Mouse (Mus musculus): ENCODE data around the gene Fto. TPM values are rescaled to one million over a fixed set of nuclear protein-coding genes. Genes with fewer than 3 reads are reported as not detected.
A peak's percentile ranks its signal among the peaks of the same experiment; 100 is the strongest.

Fto gene
- total RNA-seq (2021): 100 to 1,000 TPM; 159 to 163 TPM
- long read RNA-seq, experiment 1, transcript Fto-201 (9 exons, 3,564 nt): major isoform, 60 of 98 reads
- long read RNA-seq, experiment 1, partial matches to known transcripts: 27 of 98 reads
- long read RNA-seq, experiment 1, other reads (novel, unspliced or antisense): 10 of 98 reads
- long read RNA-seq, experiment 2, transcript Fto-201 (9 exons, 3,564 nt): major isoform, 32 of 51 reads
- long read RNA-seq, experiment 2, partial matches to known transcripts: 12 of 51 reads
- long read RNA-seq, experiment 2, other reads (novel, unspliced or antisense): 7 of 51 reads

- peak; percentile 97 to 99 for DNase-seq (ENCODE audit: low spot score in 2 of 2)
Observed at GRCm38 (mm10) chr8:91312835-91313832, at the start of gene Fto, which contains the start of gene Rpgrip1l. TSS of gene Fto (plus strand) at chr8:91313525. TSS of gene Rpgrip1l (minus strand) at chr8:91313262.

DNA sequence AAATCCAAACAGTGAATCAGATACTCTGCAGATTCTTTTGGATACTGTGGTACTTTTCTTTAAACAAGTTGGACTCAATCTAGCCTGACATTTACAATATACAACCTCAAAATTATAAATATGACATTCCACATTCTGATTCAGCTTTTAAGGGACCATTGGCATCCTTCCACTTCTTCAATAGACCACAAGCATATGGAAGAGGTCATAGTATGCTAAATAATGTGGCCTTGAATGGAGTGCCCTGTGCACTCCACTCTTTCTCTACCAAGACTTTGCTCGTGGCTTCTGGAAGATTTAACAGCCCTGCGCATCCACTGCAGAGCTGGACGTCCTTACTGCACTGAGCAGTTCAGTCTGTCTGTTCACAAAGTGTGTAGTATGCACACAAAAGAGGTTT, 49.4 kb upstream of the Fto start:
- no peak for DNase-seq (ENCODE audit: low spot score in 2 of 2)

DNA sequence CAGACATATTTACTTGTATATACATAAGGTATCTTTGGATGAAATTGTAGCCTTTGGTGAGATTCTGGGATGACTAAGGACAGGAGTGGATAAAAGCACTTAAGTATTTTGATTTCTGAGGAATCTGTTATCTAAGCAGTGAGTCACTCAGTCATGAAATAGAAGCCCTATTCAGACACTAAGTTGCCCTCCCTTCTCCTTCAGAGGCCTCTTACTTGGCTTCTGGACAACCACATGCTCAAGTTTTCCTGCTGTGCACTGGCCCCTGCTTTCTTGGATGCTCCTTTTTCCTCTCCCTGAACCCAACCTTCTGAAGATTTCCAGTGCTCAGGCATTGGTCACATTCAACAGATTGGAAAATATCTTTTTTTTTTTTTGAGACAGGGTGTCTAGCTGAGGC, 48.8 kb upstream of the Fto start:
- DNase-seq (ENCODE audit: low spot score in 2 of 2): no peak

DNA sequence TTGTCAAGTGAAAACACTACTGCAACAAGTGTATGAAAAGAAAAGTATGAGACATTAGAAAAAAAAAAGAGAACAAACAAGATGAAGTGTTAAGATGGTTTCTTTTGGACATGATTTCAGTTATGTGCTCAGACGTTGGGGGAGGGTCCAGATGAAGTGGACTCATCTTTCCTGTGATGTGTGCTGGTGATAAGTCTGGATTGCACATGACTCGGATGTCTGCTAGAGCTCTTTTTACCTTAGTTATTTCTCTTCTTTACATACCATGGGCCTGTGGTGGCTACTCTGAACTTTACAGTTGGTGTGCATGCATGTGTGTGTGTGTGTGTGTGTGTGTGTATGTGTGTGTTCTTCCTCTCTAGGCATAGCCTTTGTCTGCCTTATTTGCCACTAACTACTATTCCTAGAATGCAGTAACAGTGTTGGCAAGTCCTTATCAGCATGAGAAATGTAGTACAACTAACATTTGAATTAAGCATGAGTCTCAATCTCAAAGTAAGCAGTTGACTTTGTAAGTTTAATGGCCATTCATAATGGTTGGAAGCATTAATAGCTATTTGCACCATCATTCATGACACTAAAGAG, 43.9 kb upstream of the Fto start:
- DNase-seq (ENCODE audit: low spot score in 2 of 2): no peak

- DNase-seq (ENCODE audit: low spot score in 2 of 2): no peak
Observed at GRCm38 (mm10) chr8:91273493-91273892, 39.8 kb upstream of the Fto start.

- DNase-seq (ENCODE audit: low spot score in 2 of 2): no peak
Observed at GRCm38 (mm10) chr8:91276337-91276736, 37.0 kb upstream of the Fto start.

- no peak for DNase-seq (ENCODE audit: low spot score in 2 of 2)
Observed at GRCm38 (mm10) chr8:91278060-91278459, 35.3 kb upstream of the Fto start.

DNA sequence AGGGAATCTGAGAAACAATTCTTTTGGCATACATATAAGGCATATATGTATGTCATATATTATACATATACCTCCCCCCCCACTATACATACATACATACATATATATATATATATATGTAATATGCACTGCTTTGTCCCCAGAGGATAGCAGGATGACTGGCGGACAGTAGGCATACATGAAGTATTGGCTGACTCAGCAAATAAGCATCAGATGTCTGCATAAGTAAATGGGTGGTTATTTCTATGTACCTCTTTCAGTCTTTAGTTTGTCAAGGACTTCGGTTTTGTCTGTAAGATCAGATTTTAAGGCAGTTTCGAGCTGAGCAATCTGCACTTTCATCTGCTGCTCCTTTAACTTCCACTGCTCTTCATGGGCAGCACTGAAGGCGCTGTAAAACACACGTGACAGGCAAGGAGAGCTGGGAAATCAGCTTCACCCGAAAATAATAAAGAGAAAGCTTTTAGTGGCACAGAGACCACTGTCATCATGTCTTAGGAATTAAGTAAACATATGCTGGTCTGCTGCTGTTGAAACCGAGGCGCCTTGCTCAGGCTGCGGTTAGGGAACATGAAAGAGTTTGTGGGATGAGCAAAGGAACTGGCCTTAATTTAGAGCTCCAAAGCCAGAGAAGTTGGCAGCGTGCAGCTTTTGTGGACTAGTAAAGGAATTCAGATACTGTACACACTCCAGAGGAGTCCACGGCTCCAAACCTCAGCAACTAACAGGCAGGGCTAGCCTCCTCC, 32.7 kb upstream of the Fto start:
- DNase-seq (ENCODE audit: low spot score in 2 of 2): peak in 1 of 2 experiments; percentile 44

GRCm38 (mm10) chr8:91281545-91281944, 31.8 kb upstream of the Fto start:
- DNase-seq (ENCODE audit: low spot score in 2 of 2): no peak

DNA sequence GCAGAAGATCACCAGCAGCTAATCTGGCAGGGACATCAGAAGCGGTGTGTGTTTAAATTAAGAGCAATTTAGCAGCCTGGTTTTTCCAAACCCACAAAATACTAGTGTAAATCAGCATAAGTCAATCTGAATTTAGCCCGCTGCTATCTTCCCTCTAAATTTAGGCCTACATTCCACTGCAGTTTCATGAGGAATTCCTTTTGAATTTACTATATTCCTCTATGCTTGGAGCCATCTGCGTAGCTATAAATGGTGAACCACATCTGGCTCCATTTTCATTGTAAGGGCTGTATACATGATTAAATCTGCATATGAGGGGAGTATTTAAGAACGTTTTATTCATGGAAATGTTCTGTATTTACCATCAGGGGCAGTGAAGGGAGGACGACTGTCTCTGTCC, 30.7 kb upstream of the Fto start:
- no peak for DNase-seq (ENCODE audit: low spot score in 2 of 2)

DNA sequence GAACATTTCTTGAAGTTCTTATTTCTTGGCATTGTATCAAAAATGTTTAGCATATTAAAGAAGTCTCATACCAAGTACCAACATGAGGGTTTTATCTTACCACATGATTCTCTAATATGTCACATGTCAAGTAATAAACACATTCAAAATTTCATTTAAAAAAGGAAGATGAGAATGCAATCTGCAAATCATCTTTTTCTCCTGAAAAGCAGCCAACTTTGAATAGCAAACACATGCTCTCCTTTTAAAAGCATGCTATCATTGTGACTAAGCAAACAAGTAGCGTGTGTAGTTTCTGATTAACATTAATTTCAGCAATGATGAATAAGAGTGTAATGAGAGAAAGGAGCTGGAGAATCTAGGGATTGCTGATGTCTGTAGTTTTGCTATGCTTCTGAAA, 29.5 kb upstream of the Fto start:
- DNase-seq (ENCODE audit: low spot score in 2 of 2): no peak

DNA sequence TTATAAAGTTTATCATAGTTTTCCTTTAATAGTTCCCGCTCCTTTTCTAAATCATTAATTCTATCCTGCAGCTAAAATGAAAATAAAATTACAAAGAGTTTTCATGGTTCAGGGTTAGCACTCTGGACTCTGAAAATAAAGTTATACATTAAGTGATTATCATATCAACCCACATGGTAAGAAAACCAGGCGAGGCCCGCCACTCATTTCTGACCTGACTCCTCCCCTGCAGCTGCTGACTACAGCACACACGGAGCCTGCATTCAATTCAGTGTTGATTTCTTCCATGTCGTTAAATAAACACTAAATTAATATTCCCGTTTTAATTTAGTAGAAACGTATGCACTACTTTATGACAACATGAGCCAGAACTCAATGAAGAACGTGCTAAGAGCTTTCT, 27.1 kb upstream of the Fto start:
- no peak for DNase-seq (ENCODE audit: low spot score in 2 of 2)

DNA sequence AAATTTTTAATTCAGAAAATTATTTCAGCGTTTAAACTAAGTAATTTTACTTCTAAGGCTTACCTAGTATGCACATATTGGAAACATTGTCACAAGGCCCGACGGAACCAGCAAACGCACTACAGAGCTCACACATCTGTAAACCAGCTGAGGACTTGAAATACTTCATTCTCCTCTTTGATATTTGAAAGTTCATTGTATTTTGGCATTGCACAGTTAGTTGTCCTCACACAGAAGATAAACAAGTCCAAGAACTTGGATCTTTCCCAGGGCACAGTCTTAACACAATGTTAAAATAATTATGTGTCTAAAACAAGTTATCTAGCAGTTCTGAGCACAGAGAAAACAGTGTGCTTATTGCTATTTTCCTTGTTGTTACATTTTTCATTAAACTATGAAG, 22.7 kb upstream of the Fto start:
- DNase-seq (ENCODE audit: low spot score in 2 of 2): no peak

- no peak for DNase-seq (ENCODE audit: low spot score in 2 of 2)
Observed at GRCm38 (mm10) chr8:91295786-91296185, 17.5 kb upstream of the Fto start.

- no peak for DNase-seq (ENCODE audit: low spot score in 2 of 2)
Observed at GRCm38 (mm10) chr8:91298672-91299071, 14.7 kb upstream of the Fto start.

DNA sequence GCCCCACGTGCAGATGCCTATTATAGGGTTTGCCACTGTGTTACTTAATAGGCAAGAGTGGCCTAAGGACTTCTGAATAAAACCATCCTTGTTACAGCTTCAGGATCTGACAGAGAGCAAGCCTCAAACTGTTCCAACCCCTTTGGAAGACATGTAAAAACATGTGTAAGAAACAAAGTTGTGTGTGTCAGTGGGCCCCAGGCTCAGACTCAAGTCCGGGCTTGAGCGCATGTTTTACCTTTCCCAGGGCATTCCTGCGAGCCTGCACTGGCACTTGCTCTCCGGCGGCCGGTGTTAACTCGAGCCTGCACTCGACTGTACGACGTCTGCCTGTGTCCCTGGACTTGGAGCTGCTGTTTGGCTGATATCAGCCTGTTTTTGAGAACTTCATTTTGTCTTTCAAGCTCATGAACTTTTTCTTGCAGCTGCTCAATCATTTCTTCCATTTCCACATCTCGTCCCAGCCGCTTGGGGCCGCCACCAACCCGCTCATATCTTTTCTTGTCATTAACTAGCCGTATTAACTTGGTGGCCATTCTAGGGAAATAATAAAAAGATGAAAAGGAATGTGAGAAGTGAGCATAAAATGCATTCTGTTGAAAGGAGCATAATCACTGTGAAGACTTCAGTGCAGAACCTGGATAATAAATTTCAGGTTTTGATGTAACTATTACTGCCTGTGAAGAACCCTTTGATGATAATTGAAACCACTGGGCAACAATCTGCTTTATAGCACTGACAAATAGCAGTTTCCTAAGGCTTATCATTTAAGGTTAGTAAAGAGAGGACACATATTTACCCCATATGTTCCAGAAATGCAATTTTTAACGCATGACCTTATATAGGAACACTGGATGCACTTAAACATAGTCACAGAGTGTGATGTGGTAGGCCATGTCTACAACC, 8.6 kb upstream of the Fto start:
- DNase-seq (ENCODE audit: low spot score in 2 of 2): no peak

DNA sequence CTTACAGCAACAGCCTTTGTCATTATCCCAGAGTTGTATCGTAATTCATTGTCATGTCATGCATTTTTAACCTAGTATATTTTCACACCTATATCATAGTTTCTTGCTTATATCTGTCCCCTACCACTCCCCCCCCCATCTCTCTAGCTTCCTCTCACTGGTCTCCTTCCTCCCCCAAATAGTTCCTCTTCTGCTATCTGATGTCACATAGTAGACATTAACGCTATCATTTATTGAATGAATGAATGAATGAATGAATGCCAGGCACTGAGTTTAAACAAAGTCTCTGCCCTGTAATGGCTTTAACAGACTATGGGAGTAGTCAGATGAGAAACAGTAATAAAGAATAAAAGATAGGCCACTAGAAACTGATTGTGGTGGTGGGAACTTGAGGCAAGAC, 983 bp upstream of the Fto start:
- DNase-seq (ENCODE audit: low spot score in 2 of 2): no peak

GRCm38 (mm10) chr8:91317567-91318227, 4.4 kb downstream of the Fto start:
- DNase-seq (ENCODE audit: low spot score in 2 of 2): no peak

GRCm38 (mm10) chr8:91318938-91319729, 5.8 kb downstream of the Fto start:
- no peak for DNase-seq (ENCODE audit: low spot score in 2 of 2)
